Mouse (Mus musculus) adipocyte (in vitro differentiated cells): ENCODE data around the gene Hmg20a.
A peak's percentile ranks its signal among the peaks of the same experiment; 100 is the strongest.

ENCODE experiments used
- DNase-seq: peaks from one replicate; pipeline ENCODE4 v3.0.0-alpha.2; 2016; ENCODE audit warnings: low spot score

The Hmg20a gene

GRCm38 (mm10) chr9:56527951-56528350 lies 109.5 kb downstream of the Hmg20a start:
- no peak for DNase-seq

GRCm38 (mm10) chr9:56531991-56532390 lies 113.6 kb downstream of the Hmg20a start:
- no peak for DNase-seq

- DNase-seq: no peak
Observed at GRCm38 (mm10) chr9:56533916-56534315, 115.5 kb downstream of the Hmg20a start.

GRCm38 (mm10) chr9:56534727-56535126 lies 116.3 kb downstream of the Hmg20a start:
- DNase-seq: no peak

- DNase-seq: no peak
Observed at GRCm38 (mm10) chr9:56535361-56535760, 117.0 kb downstream of the Hmg20a start.

GRCm38 (mm10) chr9:56540051-56540450 lies 121.6 kb downstream of the Hmg20a start:
- no peak for DNase-seq

- DNase-seq: peak; percentile 9
Observed at GRCm38 (mm10) chr9:56544687-56545475, 126.5 kb downstream of the Hmg20a start.
